Mouse (Mus musculus): ENCODE measurements at regions not wholly inside any gene's neighbourhood (a gene's known extent, or its start where the extent isn't known, plus 50 kb on each side); places are given as distances from the start of the nearest gene placed in this dataset.
A peak's percentile ranks its signal among the peaks of the same experiment; 100 is the strongest.

- Histone ChIP-seq H3K9ac (replicated peaks; ENCODE audit: low read length) (no peak overlapping the region), H3K27ac (ENCODE audit: low read length) (no peak overlapping the region), H3K9me3 (ENCODE audit: low read length) (no peaks in the 10 kb centered on the region), H3K4me1 (ENCODE audit: insufficient read depth, low read length) (peaks cover 18% of the 10 kb centered on the region; the same call in 1 of the 2 replicates), H3K27me3 (ENCODE audit: insufficient read depth, low read length) (no peaks in the 10 kb centered on the region), H3K4me3 (ENCODE audit: low read length) (no peak overlapping the region), H3K36me3 (ENCODE audit: insufficient read depth, low read length) (no peaks in the 10 kb centered on the region), H3K4me2 (replicated peaks; ENCODE audit: low read depth, low read length) (no peak overlapping the region)
- ATAC-seq (ENCODE audit: low FRiP score, low TSS enrichment): no peak
These were observed 87.8 kb upstream of the Rbpj start for GRCm38 (mm10) chr5:53378106-53378505.

DNA sequence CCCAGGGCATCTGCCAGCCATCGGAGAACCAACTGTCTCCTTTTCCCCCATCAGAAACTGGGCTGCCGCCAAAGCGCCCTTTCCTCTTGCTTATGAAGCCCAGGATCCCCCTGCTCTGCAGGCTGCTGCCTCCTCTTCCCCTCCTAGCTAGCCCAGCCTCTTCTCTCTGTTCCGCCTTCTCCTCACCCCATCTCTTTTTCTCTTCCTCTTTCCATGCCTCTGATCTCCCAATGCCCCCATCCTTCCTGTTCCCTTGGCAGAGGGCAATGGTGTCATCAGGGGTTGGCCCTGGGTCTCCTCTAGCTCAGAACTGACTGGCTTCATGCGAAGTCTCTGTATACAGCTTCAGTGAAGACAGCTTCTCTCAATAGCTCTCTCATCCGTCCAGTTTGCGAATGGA lies 87.4 kb upstream of the Rbpj start:
- Histone ChIP-seq H3K36me3 (ENCODE audit: insufficient read depth, low read length) (no peaks in the 10 kb centered on the region), H3K27ac (ENCODE audit: low read length) (no peak overlapping the region), H3K4me3 (ENCODE audit: low read length) (no peak overlapping the region), H3K9me3 (ENCODE audit: low read length) (no peaks in the 10 kb centered on the region), H3K9ac (replicated peaks; ENCODE audit: low read length) (no peak overlapping the region), H3K4me2 (replicated peaks; ENCODE audit: low read depth, low read length) (no peak overlapping the region), H3K4me1 (ENCODE audit: insufficient read depth, low read length) (peaks cover 18% of the 10 kb centered on the region; the same call in 1 of the 2 replicates), H3K27me3 (ENCODE audit: insufficient read depth, low read length) (no peaks in the 10 kb centered on the region)
- WGBS: 91% methylated on average over 6 of the region's 7 CpGs
- no peak for ATAC-seq (ENCODE audit: low FRiP score, low TSS enrichment)

GRCm38 (mm10) chr5:53379612-53380011 lies 86.3 kb upstream of the Rbpj start:
- H3K27me3 ChIP-seq (ENCODE audit: insufficient read depth, low read length): no peaks in the 10 kb centered on the region
- WGBS: 23% methylated on average over 17 of the region's 17 CpGs
- no peak overlapping the region for H3K4me3 ChIP-seq (ENCODE audit: low read length)
- no peaks in the 10 kb centered on the region for H3K9me3 ChIP-seq (ENCODE audit: low read length)
- H3K9ac ChIP-seq (replicated peaks; ENCODE audit: low read length): 0 out of 2 replicates have a peak overlapping the region, but pooled peaks have one; percentile 7
- H3K27ac ChIP-seq (ENCODE audit: low read length): peak overlapping the region; percentile 15; the same call in 1 of the 2 replicates
- H3K4me2 ChIP-seq (replicated peaks; ENCODE audit: low read depth, low read length): no peak overlapping the region
- H3K36me3 ChIP-seq (ENCODE audit: insufficient read depth, low read length): no peaks in the 10 kb centered on the region
- peak; percentile 78 for ATAC-seq (ENCODE audit: low FRiP score, low TSS enrichment)
- peaks cover 18% of the 10 kb centered on the region; the same call in 1 of the 2 replicates for H3K4me1 ChIP-seq (ENCODE audit: insufficient read depth, low read length)

GRCm38 (mm10) chr5:53380203-53380602 lies 85.7 kb upstream of the Rbpj start:
- no peaks in the 10 kb centered on the region for H3K36me3 ChIP-seq (ENCODE audit: insufficient read depth, low read length)
- no peak for ATAC-seq (ENCODE audit: low FRiP score, low TSS enrichment)
- no peak overlapping the region for H3K4me2 ChIP-seq (replicated peaks; ENCODE audit: low read depth, low read length)
- H3K4me3 ChIP-seq (ENCODE audit: low read length): no peak overlapping the region
- H3K9me3 ChIP-seq (ENCODE audit: low read length): no peaks in the 10 kb centered on the region
- H3K4me1 ChIP-seq (ENCODE audit: insufficient read depth, low read length): peaks cover 18% of the 10 kb centered on the region; the same call in 1 of the 2 replicates
- H3K9ac ChIP-seq (replicated peaks; ENCODE audit: low read length): no peak overlapping the region
- H3K27me3 ChIP-seq (ENCODE audit: insufficient read depth, low read length): no peaks in the 10 kb centered on the region
- no peak overlapping the region; the same call in 1 of the 2 replicates for H3K27ac ChIP-seq (ENCODE audit: low read length)
- 42% methylated on average over 3 of the region's 3 CpGs for WGBS

- Histone ChIP-seq H3K4me2 (replicated peaks; ENCODE audit: low read depth, low read length) (no peak overlapping the region), H3K4me3 (ENCODE audit: low read length) (no peak overlapping the region), H3K27ac (ENCODE audit: low read length) (no peak overlapping the region), H3K36me3 (ENCODE audit: insufficient read depth, low read length) (no peaks in the 10 kb centered on the region), H3K9me3 (ENCODE audit: low read length) (no peaks in the 10 kb centered on the region), H3K9ac (replicated peaks; ENCODE audit: low read length) (no peak overlapping the region), H3K27me3 (ENCODE audit: insufficient read depth, low read length) (no peaks in the 10 kb centered on the region), H3K4me1 (ENCODE audit: insufficient read depth, low read length) (peaks cover 17% of the 10 kb centered on the region; the same call in 1 of the 2 replicates)
- no peak for ATAC-seq (ENCODE audit: low FRiP score, low TSS enrichment)
- 49% methylated on average over 13 of the region's 13 CpGs for WGBS
These were observed 84.3 kb upstream of the Rbpj start for GRCm38 (mm10) chr5:53381492-53382199.

DNA sequence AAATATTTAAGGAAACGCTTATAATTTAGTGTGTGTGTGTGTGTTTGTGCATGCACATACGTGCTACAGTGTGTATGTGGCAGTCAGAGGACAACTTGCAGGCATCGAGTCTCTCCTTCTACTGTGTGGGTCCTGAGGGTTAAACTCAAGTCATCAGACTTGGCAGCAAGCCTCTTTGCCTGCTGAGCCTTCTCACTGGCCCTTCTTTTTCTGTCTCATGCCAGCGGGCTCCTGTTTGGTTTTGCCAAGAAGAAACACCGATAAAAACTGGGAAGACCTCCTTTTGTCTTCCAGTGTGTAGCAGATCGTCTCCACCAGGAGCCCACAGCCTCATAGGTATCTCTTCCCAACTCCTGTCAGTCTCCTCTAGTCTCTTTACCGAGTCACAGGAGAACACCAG lies 81.9 kb upstream of the Rbpj start:
- H3K27me3 ChIP-seq (ENCODE audit: insufficient read depth, low read length): no peaks in the 10 kb centered on the region
- H3K4me3 ChIP-seq (ENCODE audit: low read length): no peak overlapping the region
- WGBS: 87% methylated on average over 7 of the region's 7 CpGs
- no peak for ATAC-seq (ENCODE audit: low FRiP score, low TSS enrichment)
- no peak overlapping the region for H3K4me2 ChIP-seq (replicated peaks; ENCODE audit: low read depth, low read length)
- H3K4me1 ChIP-seq (ENCODE audit: insufficient read depth, low read length): peaks cover 10% of the 10 kb centered on the region; the same call in 1 of the 2 replicates
- H3K27ac ChIP-seq (ENCODE audit: low read length): no peak overlapping the region
- no peaks in the 10 kb centered on the region for H3K9me3 ChIP-seq (ENCODE audit: low read length)
- no peak overlapping the region for H3K9ac ChIP-seq (replicated peaks; ENCODE audit: low read length)
- no peaks in the 10 kb centered on the region for H3K36me3 ChIP-seq (ENCODE audit: insufficient read depth, low read length)

DNA sequence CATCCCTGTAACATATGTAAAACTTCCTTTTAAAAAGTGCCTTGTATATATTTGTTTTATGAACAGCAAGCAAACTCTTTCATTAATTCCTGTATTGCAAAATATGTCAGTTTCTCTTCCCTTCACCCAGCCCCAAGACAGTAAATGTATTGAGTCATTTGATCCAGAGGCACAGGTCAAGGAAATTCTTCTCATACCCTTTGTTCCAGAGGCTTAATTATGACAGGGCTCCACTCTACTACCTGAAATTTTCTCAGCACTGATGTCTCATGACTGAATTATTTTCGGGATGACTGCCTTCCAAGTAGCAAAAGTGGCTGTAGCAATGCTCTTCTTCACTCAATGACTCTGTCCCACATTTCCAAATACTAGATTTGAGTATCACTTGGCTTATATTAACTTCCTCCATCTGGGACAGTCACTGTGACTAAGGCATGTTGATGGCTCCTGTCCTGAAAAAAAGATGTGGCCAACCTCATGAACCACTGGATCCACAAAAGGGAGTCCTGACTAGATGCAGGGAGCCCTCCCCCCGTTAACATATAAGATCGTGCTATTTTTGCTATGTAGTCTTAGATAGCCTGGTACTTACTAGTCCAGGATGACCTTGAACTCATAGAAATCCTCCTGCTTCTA lies 80.3 kb upstream of the Rbpj start:
- no peak overlapping the region for H3K27ac ChIP-seq (ENCODE audit: low read length)
- H3K4me2 ChIP-seq (replicated peaks; ENCODE audit: low read depth, low read length): no peak overlapping the region
- no peak overlapping the region for H3K9ac ChIP-seq (replicated peaks; ENCODE audit: low read length)
- H3K4me1 ChIP-seq (ENCODE audit: insufficient read depth, low read length): no peaks in the 10 kb centered on the region
- H3K9me3 ChIP-seq (ENCODE audit: low read length): no peaks in the 10 kb centered on the region
- no peak overlapping the region for H3K4me3 ChIP-seq (ENCODE audit: low read length)
- no peaks in the 10 kb centered on the region for H3K36me3 ChIP-seq (ENCODE audit: insufficient read depth, low read length)
- WGBS: 87% methylated on average over 3 of the region's 3 CpGs
- no peak for ATAC-seq (ENCODE audit: low FRiP score, low TSS enrichment)
- no peaks in the 10 kb centered on the region for H3K27me3 ChIP-seq (ENCODE audit: insufficient read depth, low read length)

DNA sequence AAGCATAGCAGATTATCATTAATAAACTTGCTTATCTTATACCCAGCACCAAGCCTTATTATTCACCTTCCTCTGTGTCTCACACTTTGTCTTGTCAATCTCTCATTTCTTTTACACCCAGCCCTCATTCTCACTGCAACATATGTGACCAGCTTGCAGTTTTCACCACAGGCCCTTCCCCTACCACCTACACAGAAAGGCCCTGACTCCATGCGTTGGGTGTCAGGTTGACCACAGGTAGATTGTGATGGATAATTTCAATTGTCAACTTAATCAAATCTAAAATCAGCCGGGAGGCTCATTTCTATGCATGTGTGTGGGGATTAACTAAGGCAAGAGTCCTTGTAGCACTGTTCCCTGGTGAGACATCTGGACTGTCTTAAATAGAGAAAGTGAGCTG lies 72.4 kb upstream of the Rbpj start:
- Histone ChIP-seq H3K4me3 (ENCODE audit: low read length) (no peak overlapping the region), H3K9me3 (ENCODE audit: low read length) (no peaks in the 10 kb centered on the region), H3K36me3 (ENCODE audit: insufficient read depth, low read length) (no peaks in the 10 kb centered on the region), H3K27ac (ENCODE audit: low read length) (no peak overlapping the region), H3K4me1 (ENCODE audit: insufficient read depth, low read length) (no peaks in the 10 kb centered on the region), H3K9ac (replicated peaks; ENCODE audit: low read length) (no peak overlapping the region), H3K27me3 (ENCODE audit: insufficient read depth, low read length) (no peaks in the 10 kb centered on the region), H3K4me2 (replicated peaks; ENCODE audit: low read depth, low read length) (no peak overlapping the region)
- WGBS: 93% methylated on average over 2 of the region's 2 CpGs
- ATAC-seq (ENCODE audit: low FRiP score, low TSS enrichment): no peak

DNA sequence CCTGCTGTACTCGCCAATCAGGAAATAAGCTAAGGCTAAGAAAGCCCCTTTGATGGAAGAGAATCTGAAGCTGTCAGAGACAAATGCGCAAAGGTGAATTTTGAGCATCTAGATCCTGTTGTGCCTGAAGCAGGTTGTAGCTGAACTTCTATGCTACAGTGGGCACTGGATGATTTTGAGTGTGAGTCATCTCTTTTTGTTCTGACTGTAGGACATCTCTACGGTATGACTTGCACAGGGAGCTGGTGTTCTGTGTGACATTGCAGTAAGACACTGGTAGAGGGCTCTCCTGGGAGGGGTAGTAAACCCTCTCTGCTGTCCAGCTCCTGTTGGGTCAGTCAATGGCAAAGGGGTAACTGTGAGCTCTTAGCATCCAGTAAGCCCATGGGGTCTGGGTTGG lies 71.4 kb upstream of the Rbpj start:
- no peaks in the 10 kb centered on the region for H3K36me3 ChIP-seq (ENCODE audit: insufficient read depth, low read length)
- H3K27ac ChIP-seq (ENCODE audit: low read length): no peak overlapping the region
- no peak overlapping the region for H3K9ac ChIP-seq (replicated peaks; ENCODE audit: low read length)
- H3K4me3 ChIP-seq (ENCODE audit: low read length): no peak overlapping the region
- WGBS: 78% methylated on average over 3 of the region's 3 CpGs
- no peaks in the 10 kb centered on the region for H3K9me3 ChIP-seq (ENCODE audit: low read length)
- no peak overlapping the region for H3K4me2 ChIP-seq (replicated peaks; ENCODE audit: low read depth, low read length)
- no peak for ATAC-seq (ENCODE audit: low FRiP score, low TSS enrichment)
- no peaks in the 10 kb centered on the region for H3K27me3 ChIP-seq (ENCODE audit: insufficient read depth, low read length)
- H3K4me1 ChIP-seq (ENCODE audit: insufficient read depth, low read length): no peaks in the 10 kb centered on the region

GRCm38 (mm10) chr5:53398428-53399058 lies 67.4 kb upstream of the Rbpj start:
- Histone ChIP-seq H3K4me3 (ENCODE audit: low read length) (no peak overlapping the region), H3K4me2 (replicated peaks; ENCODE audit: low read depth, low read length) (no peak overlapping the region), H3K9ac (replicated peaks; ENCODE audit: low read length) (no peak overlapping the region), H3K36me3 (ENCODE audit: insufficient read depth, low read length) (no peaks in the 10 kb centered on the region), H3K27me3 (ENCODE audit: insufficient read depth, low read length) (no peaks in the 10 kb centered on the region), H3K4me1 (ENCODE audit: insufficient read depth, low read length) (no peaks in the 10 kb centered on the region), H3K27ac (ENCODE audit: low read length) (no peak overlapping the region), H3K9me3 (ENCODE audit: low read length) (no peaks in the 10 kb centered on the region)
- ATAC-seq (ENCODE audit: low FRiP score, low TSS enrichment): no peak
- 87% methylated on average over 8 of the region's 8 CpGs for WGBS

All from kidney, embryonic 16.5 days (tissue).